Mouse (Mus musculus) liver, embryonic 14.5 days (tissue): ENCODE measurements at regions not wholly inside any gene's neighbourhood (a gene's known extent, or its start where the extent isn't known, plus 50 kb on each side); places are given as distances from the start of the nearest gene placed in this dataset.

Experiments used
- CTCF ChIP-seq: IDR thresholded peaks from 2 replicates; pipeline ENCODE4 v1.5.1; 2016; ENCODE audit warnings: antibody characterized with exemption, low read depth, control low read depth
- EP300 ChIP-seq: IDR thresholded peaks from 2 replicates; pipeline ENCODE4 v1.6.1; 2016; ENCODE audit warnings: antibody characterized with exemption, low read depth

DNA sequence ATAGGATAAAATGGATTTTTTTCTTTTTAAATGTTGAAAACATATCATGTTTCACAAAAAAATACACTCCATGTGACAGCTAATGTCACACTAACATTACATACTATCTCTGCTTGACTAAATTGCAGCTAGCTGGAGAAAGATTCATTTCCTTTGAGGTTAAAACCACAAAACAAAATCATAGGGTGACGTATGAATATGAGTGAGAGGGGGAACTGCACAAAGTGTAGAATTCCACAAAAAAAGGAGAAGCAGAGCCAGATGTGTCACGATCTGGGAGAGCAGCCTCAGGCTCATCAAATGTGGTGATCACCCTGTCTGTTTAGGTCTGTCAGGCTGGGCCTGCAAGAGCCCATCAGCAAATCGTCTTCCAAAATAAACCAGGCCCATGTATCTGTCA lies 593.7 kb upstream of the Kirrel3 start:
- no peak for TF ChIP-seq EP300
- no peak for TF ChIP-seq CTCF
